Mouse (Mus musculus): Measurements from ENCODE around the gene Wdr82. TPM values are rescaled to one million over a fixed set of nuclear protein-coding genes. Genes with fewer than 3 reads are reported as not detected.

The Wdr82 gene
- polyA plus RNA-seq, 1 experiment = 107 TPM

Other genes starting within 250 kb of the Wdr82 start
- gene Col6a5, start 210.3 kb upstream of the Wdr82 start, polyA plus RNA-seq (2012; rRNA removed) = 0.25 and 1.1 TPM in 2 replicates
- 3.3 and 5.7 TPM in 2 replicates for gene Col6a4, start 74.1 kb upstream of the Wdr82 start, polyA plus RNA-seq (2012; rRNA removed)
- 3.2 and 3.3 TPM in 2 replicates for gene Glyctk, start 12.8 kb upstream of the Wdr82 start, polyA plus RNA-seq (2012; rRNA removed)
- 32.0 and 35.1 TPM in 2 replicates for gene Ppm1m, start 28.8 kb downstream of the Wdr82 start, polyA plus RNA-seq (2012; rRNA removed)
- gene Twf2, start 32.2 kb downstream of the Wdr82 start, polyA plus RNA-seq (2012; rRNA removed) = 65.8 and 66.8 TPM in 2 replicates
- 0.67 and 1.2 TPM in 2 replicates for gene Tlr9, start 51.7 kb downstream of the Wdr82 start, polyA plus RNA-seq (2012; rRNA removed)
- gene Alas1, start 77.7 kb downstream of the Wdr82 start, polyA plus RNA-seq (2012; rRNA removed) = 122 and 129 TPM in 2 replicates
- gene Poc1a, start 110.1 kb downstream of the Wdr82 start, polyA plus RNA-seq (2012; rRNA removed) = 24.2 and 25.6 TPM in 2 replicates
- gene Dusp7, start 197.7 kb downstream of the Wdr82 start, polyA plus RNA-seq (2012; rRNA removed) = 92.3 and 101 TPM in 2 replicates

Data from frontal cortex, adult 2 months (tissue).